Mouse (Mus musculus) heart, postnatal 0 days (tissue): Measurements from ENCODE around the gene Ston1. TPM values are rescaled to one million over a fixed set of nuclear protein-coding genes. Genes with fewer than 3 reads are reported as not detected.

ENCODE experiments used
- ATAC-seq: fragments of 200-750 bp; cut with Nextera tagmentation; 2 replicates; pipeline ENCODE4 v1.8.0; 2017; ENCODE audit warnings: low read depth, moderate number of reproducible peaks, moderate library complexity; ENCODE audit not compliant: insufficient read depth
- DNase-seq: peaks from one replicate; pipeline ENCODE4 v3.0.0-alpha.2; 2016; ENCODE audit warnings: low spot score
- H3K27ac ChIP-seq: fragments of 300-500 bp; sonication (generic); 2 replicates; pipeline ENCODE4 v1.5.1; 2014; ENCODE audit warnings: low read depth, mild to moderate bottlenecking
- H3K27me3 ChIP-seq: fragments of 300-500 bp; sonication (generic); 2 replicates; pipeline ENCODE4 v1.6.1; 2014; ENCODE audit warnings: low read length, mixed read lengths; ENCODE audit not compliant: control insufficient read depth, insufficient read depth
- H3K36me3 ChIP-seq: fragments of 300-500 bp; sonication (generic); replicated peaks from 2 replicates; pipeline ENCODE4 v1.6.1; 2014; ENCODE audit warnings: low read length, mixed read lengths; ENCODE audit not compliant: control insufficient read depth, insufficient read depth
- H3K4me1 ChIP-seq: fragments of 300-500 bp; sonication (generic); 2 replicates; pipeline ENCODE4 v1.6.1; 2014; ENCODE audit warnings: antibody characterized with exemption; ENCODE audit not compliant: control insufficient read depth, insufficient read depth
- H3K4me2 ChIP-seq: fragments of 300-500 bp; sonication (generic); 2 replicates; pipeline ENCODE4 v1.6.1; 2014; ENCODE audit warnings: low read depth, mild to moderate bottlenecking, low read length, moderate library complexity
- H3K4me3 ChIP-seq: fragments of 300-500 bp; sonication (generic); 2 replicates; pipeline ENCODE4 v1.5.1; 2014; ENCODE audit warnings: low read depth, low read length
- H3K9ac ChIP-seq: fragments of 300-500 bp; sonication (generic); replicated peaks from 2 replicates; pipeline ENCODE4 v1.6.1; 2014; ENCODE audit warnings: low read depth, low read length, mixed read lengths
- H3K9me3 ChIP-seq: fragments of 300-500 bp; sonication (generic); replicated peaks from 2 replicates; pipeline ENCODE4 v1.6.1; 2016; ENCODE audit warnings: low read length; ENCODE audit not compliant: control insufficient read depth
- CTCF ChIP-seq: IDR thresholded peaks from 2 replicates; pipeline ENCODE4 v1.5.1; 2016; ENCODE audit warnings: antibody characterized with exemption, control low read depth, low read depth
- EP300 ChIP-seq: IDR thresholded peaks from 2 replicates; pipeline ENCODE4 v1.6.1; 2016; ENCODE audit warnings: antibody characterized with exemption, low read depth
- WGBS: fragments of 180-500 bp; shearing (Covaris S2); extraction: QIAGEN DNeasy Blood & Tissue Kit; methylation state at CpG from one replicate; pipeline ENCODE4 v1.1.7; 2014; 5-methylcytosine and 5-hydroxymethylcytosine counted together
- polyA plus RNA-seq: library from polyadenylated mRNA; unstranded; fragments of >200 nt; fragmentation: Nextera tagmentation; extraction: Ambion mirVana; gene quantifications from 2 replicates; pipeline ENCODE4 v1.2.1, GENCODE M21; 2015
- total RNA-seq: library from RNA; depleted of rRNA; stranded (reverse); fragments of >200 nt; gene quantifications from 2 replicates; pipeline ENCODE4 v1.2.3, GENCODE M21; 2014; ENCODE audit warnings: low replicate concordance

Gene Ston1
- total and polyA plus RNA-seq, 2 experiments from 2014 or later = 3.9 to 4.2 TPM

DNA sequence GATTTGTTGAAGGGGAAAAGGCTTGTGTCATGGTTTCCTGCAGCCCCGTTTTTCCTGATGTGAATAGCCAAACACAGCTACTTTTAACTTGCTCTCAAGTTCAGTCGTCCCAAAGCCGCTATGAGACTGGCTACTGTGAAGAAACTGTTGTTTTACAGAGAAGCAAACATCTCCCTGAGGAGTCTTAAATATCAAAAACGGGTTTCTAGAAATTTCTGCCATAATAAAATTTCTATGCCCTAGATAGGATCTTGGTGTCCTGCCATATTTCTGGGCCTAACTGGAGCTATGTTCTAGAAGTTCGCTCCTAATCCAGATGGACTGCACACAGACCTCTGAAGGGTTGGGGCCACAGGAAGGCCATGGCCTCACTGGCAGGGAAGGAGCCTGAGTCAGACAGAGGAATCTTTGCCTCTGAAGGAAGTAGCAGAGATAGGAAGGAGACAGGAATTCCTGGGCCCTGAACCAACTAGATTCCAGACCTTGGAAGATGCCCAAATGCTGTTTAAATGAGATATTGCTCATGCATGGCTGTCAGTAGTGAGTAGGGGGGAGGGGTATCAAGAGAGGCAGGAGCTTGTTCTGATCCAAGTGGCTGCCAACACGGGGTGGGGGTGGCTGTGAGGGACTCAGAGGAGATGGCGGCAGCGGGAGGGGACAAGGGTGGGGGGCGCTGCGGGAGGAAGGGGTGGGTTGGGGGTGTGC, 31.3 kb downstream of the Ston1 start:
- ATAC-seq (peak; percentile 65), DNase-seq (peak; percentile 88)
- TF ChIP-seq EP300 = peak; percentile 82
- no peak for TF ChIP-seq CTCF
- Histone ChIP-seq H3K36me3 (no peaks in the 10 kb centered on the region), H3K9me3 (no peaks in the 10 kb centered on the region), H3K4me1 (peaks cover 54% of the 10 kb centered on the region), H3K27me3 (no peaks in the 10 kb centered on the region), H3K4me3 (0 out of 2 replicates have a peak overlapping the region, but pooled peaks have one; percentile 6), H3K9ac (no peak overlapping the region), H3K27ac (peak overlapping the region; percentile 88), H3K4me2 (peak overlapping the region; percentile 50)
- 20% methylated on average over 10 of the region's 10 CpGs for WGBS

DNA sequence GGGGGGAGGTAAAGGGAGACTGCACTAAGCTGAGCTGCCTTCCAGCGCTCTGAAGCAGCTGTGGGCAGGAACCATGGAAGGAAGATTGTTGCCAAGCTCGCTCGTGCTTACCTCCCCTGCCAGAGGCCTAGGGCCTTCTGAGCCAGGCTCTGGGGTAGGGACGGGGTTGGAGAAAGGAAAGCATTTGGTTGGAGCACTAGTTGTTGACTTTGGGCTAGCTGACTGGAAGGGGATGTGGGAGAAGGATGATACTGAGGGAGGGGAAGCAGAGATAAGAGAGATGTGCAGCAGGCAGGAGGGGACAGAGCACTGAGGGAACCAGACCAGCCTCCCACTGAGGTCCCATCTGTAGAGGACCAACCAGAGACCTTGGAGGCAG, 31.9 kb downstream of the Ston1 start:
- Histone ChIP-seq H3K27me3 (no peaks in the 10 kb centered on the region), H3K9ac (no peak overlapping the region), H3K27ac (peak overlapping the region; percentile 88), H3K36me3 (no peaks in the 10 kb centered on the region), H3K4me3 (peak overlapping the region; percentile 6; the same call in 1 of the 2 replicates), H3K4me2 (peak overlapping the region; percentile 50), H3K9me3 (no peaks in the 10 kb centered on the region), H3K4me1 (peaks cover 54% of the 10 kb centered on the region)
- DNase-seq = peak; percentile 66
- ATAC-seq = peak; percentile 47
- TF ChIP-seq EP300 (no peak), CTCF (no peak)
- 3% methylated on average over 4 of the region's 4 CpGs for WGBS

DNA sequence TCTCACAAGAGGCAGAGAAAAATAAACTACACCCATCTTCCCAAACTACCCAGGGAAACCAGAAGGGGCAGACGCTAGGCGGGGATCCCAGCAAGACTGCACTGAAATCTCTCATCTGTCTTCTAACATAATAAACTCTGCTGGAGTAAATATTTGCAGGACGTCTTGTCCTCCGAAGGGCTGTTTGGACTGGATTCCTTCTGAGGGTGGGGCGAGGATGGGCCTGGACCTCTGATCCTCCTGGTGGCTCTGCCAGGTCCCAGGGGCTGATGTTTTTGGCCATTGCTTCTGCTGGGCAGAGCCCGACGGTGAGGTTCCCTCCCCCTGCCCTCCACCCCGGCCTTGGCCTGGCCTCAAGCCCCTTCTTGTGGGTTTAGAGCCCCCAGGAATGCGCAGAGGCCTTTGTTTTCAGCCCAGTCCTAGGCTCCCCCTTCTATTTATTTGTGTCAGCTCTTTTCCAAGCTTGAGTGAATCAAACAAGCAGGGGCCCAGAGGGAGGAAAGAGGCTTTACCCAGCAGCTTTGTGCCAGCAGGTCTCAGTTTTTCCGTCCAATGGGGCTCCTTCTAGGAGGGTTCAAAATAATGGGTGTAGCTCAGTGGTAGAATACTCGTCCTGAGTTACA, 32.6 kb downstream of the Ston1 start:
- H3K27me3 ChIP-seq = no peaks in the 10 kb centered on the region
- H3K36me3 ChIP-seq = peaks cover 5% of the 10 kb centered on the region; the same call in 1 of the 2 replicates
- peak; percentile 10; the same call in 1 of the 2 replicates for ATAC-seq
- H3K4me1 ChIP-seq = peaks cover 54% of the 10 kb centered on the region
- no peak overlapping the region for H3K4me3 ChIP-seq
- 40% methylated on average over 11 of the region's 11 CpGs for WGBS
- H3K4me2 ChIP-seq = peak overlapping the region; percentile 19
- H3K9ac ChIP-seq = peak overlapping the region; percentile 14; the same call in 1 of the 2 replicates
- peak; percentile 58 for DNase-seq
- H3K9me3 ChIP-seq = no peaks in the 10 kb centered on the region
- H3K27ac ChIP-seq = peak overlapping the region; percentile 88
- TF ChIP-seq EP300 (no peak), CTCF (no peak)

DNA sequence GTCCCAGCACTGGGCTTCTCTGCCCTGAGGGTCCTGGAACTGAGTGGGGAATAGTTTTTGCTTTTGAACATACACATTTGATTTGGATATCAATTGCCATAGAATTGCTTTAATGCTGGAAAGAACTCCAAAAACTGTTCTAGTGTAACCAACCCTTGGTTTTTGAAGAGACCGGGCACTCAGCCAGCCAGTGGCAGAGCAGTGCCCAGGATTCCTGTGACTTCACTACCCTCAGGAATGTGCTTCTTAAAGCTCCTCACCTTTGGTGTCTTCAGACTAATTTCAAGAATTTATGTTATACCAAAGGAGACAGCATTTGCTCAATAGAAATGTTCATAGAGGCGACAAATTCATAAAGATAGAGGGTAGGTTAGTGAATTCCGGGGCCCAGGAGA, 33.1 kb downstream of the Ston1 start:
- TF ChIP-seq CTCF (no peak), EP300 (no peak)
- no peak overlapping the region for H3K9ac ChIP-seq
- DNase-seq = peak; percentile 24
- peak overlapping the region; percentile 88 for H3K27ac ChIP-seq
- no peaks in the 10 kb centered on the region for H3K27me3 ChIP-seq
- H3K4me1 ChIP-seq = peaks cover 51% of the 10 kb centered on the region
- WGBS = 62% methylated on average over 3 of the region's 3 CpGs
- H3K9me3 ChIP-seq = no peaks in the 10 kb centered on the region
- no peak overlapping the region for H3K4me3 ChIP-seq
- H3K36me3 ChIP-seq = peaks cover 10% of the 10 kb centered on the region
- ATAC-seq = no peak
- H3K4me2 ChIP-seq = peak overlapping the region; percentile 19; the same call in 1 of the 2 replicates

DNA sequence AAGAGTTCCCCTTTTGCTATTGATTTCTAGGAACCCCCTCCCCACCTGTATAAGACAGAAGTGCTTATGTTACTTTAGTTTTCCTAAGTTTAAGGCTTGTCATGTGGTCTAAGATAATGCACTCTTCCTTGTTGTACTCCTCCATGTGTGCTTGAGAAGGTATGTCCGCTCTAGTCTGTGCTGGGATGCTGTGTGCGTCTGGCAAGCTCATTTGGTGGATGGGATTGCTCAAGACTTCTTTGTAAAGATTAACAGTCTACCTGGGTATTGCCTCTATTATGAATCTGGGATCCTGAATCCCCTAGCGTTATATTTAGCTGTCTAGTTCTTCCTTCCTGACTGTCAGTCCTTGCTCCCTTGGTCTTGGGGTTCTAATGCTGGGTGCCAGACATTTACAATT, 35.1 kb downstream of the Ston1 start:
- Histone ChIP-seq H3K36me3 (peaks cover 25% of the 10 kb centered on the region), H3K27ac (no peak overlapping the region), H3K4me3 (no peak overlapping the region), H3K4me2 (no peak overlapping the region), H3K9ac (no peak overlapping the region), H3K9me3 (no peaks in the 10 kb centered on the region), H3K27me3 (no peaks in the 10 kb centered on the region), H3K4me1 (peaks cover 33% of the 10 kb centered on the region)
- ATAC-seq = no peak
- TF ChIP-seq CTCF = no peak
- TF ChIP-seq EP300 = no peak
- WGBS = 76% methylated on average over 3 of the region's 3 CpGs
- DNase-seq = no peak
